Mouse (Mus musculus): ENCODE measurements around the gene Psenen.

- TF ChIP-seq CTCF (IDR thresholded peaks at IDR 0.05; ENCODE audit: low read depth), result no peak
- TF ChIP-seq EP300 (optimal IDR thresholded peaks at IDR 0.05), result no peak
Measured at GRCm38 (mm10) chr7:30544327-30544726, 19.1 kb downstream of the Psenen start.

Measured in stomach, postnatal 0 days (tissue).